Mouse (Mus musculus) adrenal gland, adult 18-20 months (tissue): ENCODE measurements around the gene Stx11. TPM values are rescaled to one million over a fixed set of nuclear protein-coding genes. Genes with fewer than 3 reads are reported as not detected.
"Not testable (repeated sequence)": the region's sequence is repeated elsewhere in the genome, so short reads cannot be mapped to it uniquely, and the experiment has no call there.

Source experiments
- DNase-seq, 2 experiments: peaks; one replicate each; pipeline ENCODE4 v3.0.0; 2021 to 2022; ENCODE audit warnings: low spot score in 2 of 2
- total RNA-seq, 2 experiments: library from RNA; stranded (reverse); gene quantifications; 1 replicate in 1 of 2; 2 replicates in 1 of 2; pipeline ENCODE4 v1.2.3; 2021

Stx11 gene
- total RNA-seq, 2 experiments from 2014 or later, result 6.5 to 11.0 TPM

DNA sequence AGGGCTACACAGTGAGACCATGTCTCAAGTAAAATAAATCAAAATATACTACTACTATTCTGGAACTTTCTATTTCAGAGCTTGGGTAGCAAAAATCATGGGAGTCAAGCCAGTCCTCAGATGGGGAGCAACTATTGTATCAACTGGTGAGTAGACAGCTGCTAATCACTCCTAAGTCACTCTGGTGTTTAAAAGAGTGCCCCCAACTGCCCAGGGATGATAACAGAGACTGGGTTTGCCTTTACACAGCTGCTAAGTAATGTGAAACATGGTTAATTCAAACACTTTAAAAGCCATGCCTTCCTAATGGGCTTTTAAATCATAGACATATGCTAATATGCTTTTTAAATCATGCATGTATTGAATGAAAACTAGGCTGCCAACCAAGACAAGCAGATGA lies 1.9 kb downstream of the Stx11 start:
- DNase-seq, result no peak

- DNase-seq, result no peak
Observed at GRCm38 (mm10) chr10:12961546-12961945, 2.6 kb downstream of the Stx11 start.

- DNase-seq, result no peak
Observed at GRCm38 (mm10) chr10:12957271-12957670, 6.8 kb downstream of the Stx11 start.

DNA sequence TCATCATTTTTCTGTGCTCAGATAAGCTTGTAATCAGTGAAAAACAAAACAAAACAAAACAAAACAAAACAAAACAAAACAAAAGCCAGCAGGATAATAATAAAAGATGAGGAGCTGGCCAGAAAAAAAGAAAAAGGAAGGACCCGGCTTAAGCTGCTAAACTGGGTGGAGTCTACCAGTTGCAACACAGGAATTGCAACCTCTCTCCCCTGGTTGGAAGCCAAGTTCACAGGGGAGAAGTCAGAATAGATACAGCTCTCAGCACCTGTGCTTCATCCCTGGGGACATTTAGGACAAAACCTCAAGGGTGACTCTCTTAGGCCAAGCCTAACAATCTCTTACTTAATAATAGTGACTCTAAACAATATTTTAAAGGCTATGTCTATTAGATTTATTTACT lies 8.3 kb downstream of the Stx11 start:
- no peak for DNase-seq

DNA sequence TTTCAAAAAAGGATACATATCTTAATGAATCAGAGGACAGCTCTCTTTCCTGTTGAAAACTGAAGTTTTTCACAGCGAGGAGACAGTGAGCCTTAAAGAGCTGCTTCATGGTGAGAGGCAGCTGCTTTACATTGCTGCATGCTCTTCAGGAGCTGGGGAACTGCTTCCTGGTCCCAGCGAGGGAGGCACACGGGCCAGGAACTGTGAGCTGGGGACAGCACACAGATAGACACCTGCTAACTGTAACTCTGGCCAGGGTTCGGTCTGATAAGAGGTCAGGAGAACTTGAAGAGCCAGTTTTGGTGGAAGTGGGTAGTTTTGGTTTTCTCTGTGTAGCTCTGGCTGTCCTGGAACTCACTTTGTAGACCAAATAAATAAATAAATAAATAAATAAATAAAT lies 12.7 kb downstream of the Stx11 start:
- DNase-seq, result not testable (repeated sequence)

DNA sequence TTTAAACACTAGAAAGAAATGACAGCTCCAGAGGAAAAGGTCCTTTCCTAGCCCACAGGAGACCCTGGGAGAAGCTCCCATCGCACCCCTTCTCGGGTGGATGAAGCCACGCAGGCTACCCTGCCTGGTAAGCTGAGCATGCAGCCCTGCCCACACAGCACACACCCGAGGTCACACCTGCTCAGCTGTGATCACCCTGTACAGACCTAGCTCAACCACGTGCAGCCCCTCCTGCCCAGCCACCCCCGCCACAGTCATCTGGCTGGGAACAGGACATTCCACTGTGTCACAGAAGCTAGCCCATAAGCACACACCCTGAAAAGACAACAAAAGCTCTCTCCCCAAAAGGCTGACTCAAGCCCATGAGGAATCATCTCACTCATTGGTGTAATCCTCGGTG lies 14.8 kb downstream of the Stx11 start:
- DNase-seq, result no peak

- DNase-seq, result no peak
Observed at GRCm38 (mm10) chr10:12947606-12948005, 16.5 kb downstream of the Stx11 start.

DNA sequence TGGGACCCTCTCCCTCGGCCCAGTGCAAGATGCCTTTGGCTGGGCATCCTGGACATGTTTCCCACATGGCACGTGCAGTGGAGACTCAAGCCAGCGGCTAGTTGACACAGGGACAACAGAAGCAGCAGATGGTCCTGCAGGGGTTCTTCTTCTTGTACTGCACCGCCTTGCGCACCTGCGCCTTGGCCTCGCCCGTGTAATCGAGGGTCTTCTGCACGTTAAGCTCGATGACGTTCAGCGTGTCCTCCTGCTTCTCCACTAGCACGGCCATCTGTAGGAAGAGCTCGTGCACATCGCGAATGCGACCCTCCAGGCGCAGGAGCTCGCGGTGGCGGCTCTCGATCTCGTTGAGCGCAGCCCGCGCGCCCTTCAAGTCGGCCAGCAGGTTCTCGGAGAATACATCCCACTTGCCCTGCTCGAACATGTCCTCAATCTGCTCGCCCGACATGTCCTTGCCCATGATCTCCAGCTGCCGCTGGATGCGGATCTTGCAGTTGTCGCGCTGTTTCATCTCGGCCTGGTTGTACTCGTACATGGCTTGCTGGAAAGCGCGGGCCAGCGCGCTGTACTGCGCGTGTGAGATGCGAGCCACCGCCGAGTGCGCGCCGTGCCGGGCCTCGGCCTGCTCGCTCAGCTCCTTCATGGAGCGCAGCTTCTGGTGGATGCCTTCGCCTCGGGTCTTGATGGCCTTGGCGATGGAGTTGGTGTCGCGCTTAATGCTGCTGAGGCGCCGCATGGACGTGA lies 22.9 kb downstream of the Stx11 start:
- DNase-seq, result no peak

GRCm38 (mm10) chr10:12938763-12939162 lies 25.3 kb downstream of the Stx11 start:
- no peak for DNase-seq

- no peak for DNase-seq
Observed at GRCm38 (mm10) chr10:12936079-12936478, 28.0 kb downstream of the Stx11 start.

DNA sequence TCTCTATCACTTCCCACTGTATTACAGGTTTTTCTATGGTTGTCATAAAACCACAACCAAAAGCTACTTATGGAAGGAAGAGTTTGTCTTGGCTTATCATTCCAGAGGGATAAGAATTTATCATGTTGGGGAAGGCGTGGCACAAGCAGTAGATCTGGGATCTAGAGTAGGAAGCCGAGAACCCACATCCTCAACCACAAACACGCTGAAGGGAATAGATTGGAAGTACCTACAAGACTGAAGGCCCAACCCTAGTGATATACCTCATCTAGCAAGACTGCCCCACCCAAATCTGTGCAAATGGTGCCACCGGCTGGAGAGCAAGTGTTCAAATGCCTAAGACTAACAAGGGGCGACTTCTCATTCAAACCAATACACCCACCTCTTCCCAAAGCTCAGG lies 28.5 kb downstream of the Stx11 start:
- no peak for DNase-seq

DNA sequence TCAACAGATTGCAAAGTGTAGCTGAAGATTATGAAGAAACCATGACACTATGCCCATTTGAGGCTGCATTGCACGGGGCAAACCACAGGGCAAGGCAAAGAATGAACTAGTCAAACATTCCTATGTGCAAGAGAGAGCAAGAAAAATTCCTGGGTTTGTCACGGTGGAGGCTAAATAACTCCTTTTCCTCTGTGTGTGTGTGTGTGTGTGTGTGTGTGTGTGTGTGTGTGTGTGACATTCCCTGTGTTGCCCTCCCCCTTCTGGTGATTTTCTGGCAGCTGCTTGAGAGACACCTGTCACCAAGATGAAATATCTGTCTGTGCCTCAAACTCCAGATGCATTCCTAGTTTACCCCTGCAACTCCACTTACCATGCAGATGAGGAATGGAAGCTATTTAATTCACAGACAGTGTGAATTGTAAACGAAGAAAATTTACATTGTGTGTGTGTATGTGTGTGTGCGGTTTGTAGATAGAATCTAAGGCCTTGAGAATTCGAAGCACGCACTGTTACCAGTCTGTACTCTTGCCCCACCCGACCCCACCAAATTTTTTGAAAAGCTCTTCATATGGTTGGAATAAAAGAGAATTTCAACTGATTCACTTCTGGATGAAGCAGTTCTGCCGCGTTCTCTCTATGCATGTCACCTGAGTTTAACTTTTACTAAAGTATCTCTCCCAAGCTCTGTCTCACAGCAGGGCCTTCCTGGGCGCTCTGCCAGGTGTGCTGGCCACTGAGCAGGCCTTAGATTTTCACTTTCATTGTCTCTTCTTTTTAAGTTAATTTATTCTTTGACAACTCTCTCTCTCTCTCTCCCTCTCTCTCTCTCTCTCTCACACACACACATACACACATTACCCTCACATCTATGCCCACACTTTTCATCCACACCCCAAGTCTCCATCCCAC lies 32.4 kb downstream of the Stx11 start:
- no peak for DNase-seq

DNA sequence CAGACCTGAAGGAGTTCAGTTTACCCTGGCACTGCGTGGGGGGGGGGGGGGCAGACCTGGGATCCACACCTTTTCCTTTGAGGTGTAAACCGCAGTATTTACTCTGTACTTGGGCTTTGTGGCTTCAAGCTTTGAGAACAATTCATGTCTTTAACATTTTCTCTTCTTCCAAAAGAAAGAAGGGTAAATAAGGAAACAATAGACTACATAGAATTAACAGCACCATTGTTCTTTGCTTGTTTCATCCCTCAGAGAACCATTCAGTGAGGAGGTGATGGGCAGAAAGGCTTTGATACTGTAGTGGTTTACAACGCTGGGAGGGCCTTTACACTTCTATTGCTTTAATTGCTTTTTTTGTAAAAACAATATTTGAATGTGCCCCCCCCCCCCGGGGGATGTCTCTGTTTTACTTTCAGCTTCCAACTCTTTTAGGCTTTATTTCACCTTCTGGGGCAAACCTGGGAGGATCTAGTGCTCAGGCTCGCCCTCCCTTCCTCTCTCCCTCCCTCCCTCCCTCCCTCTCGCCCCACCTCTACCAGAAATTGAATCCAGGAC lies 33.7 kb downstream of the Stx11 start:
- DNase-seq, result no peak

DNA sequence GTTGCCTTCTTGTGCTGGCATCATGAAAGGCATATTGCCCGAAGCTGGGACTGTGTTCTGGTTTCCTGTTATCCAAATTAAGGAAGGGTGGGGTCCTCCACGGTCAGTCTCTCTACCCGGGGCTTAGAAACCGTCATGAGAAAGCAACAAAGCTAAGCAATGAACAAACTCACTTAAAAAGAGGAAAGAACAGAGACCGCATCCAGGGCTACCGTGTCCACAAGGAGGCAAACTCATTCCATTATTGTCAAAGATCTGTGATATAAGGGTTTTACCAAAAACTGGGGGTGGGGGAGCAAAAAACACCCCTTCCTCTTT lies 34.3 kb downstream of the Stx11 start:
- DNase-seq, result no peak

- DNase-seq, result no peak
Observed at GRCm38 (mm10) chr10:12929149-12929856, 34.8 kb downstream of the Stx11 start.

DNA sequence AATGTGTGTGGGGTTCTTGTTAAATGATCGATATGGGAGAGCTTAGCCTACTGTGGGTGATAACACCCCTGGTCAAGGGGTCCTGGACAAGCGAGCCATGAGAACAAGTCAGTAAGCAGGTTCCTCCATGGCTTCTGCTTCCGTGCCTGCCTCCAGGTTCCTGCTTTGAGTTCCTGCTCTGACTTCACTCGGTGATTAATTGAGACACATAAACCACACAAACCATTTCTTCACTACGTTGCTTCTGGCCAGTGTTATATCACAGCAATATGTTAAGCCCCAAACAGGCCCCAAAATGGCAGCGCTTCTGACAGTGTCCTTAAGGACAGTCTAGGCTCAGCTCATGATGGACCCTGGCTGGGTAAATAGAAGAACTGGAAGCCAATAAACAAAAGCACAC lies 35.9 kb downstream of the Stx11 start:
- DNase-seq, result no peak

GRCm38 (mm10) chr10:12922574-12923353 lies 41.3 kb downstream of the Stx11 start:
- DNase-seq, result peak; percentile 95 to 99

GRCm38 (mm10) chr10:12922077-12922573 lies 42.0 kb downstream of the Stx11 start:
- DNase-seq, result no peak

GRCm38 (mm10) chr10:12921551-12922040 lies 42.5 kb downstream of the Stx11 start:
- DNase-seq, result no peak

DNA sequence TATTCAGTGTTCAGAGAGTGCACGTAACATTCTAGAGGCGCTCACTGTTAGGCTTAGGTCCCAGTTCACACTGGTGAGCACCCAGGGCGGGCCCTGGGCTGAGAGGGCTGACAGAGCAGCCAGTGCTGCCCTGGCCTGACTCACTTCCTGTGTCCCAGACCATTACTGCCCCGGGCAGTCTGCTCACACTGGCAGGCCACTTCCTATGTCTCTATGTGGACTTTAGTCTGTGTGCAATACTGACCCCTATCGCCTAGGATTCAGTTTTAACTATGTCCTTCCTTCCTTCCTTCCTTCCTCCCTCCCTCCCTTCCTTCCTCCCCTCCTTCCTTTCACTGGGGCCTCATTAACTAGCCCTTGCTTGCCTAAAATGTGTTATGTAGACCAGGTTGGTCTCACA lies 44.8 kb downstream of the Stx11 start:
- DNase-seq, result peak in 1 of 2 experiments; percentile 18
